Mouse (Mus musculus) ES-E14 (cell line): Measurements from ENCODE around the gene Cyp4a29. TPM values are rescaled to one million over a fixed set of nuclear protein-coding genes. Genes with fewer than 3 reads are reported as not detected.
"Not testable (repeated sequence)": the region's sequence is repeated elsewhere in the genome, so short reads cannot be mapped to it uniquely, and the experiment has no call there.

Experiments
- DNase-seq: peaks from one replicate; pipeline ENCODE4 v3.0.0-alpha.2; 2013; ENCODE audit warnings: low read depth, low spot score
- H3K27ac ChIP-seq: 2 replicates; pipeline ENCODE4 v1.5.1; 2012; ENCODE audit warnings: low read depth, mild to moderate bottlenecking, low read length, moderate library complexity, mixed read lengths; ENCODE audit not compliant: poor library complexity, insufficient read depth, severe bottlenecking
- H3K36me3 ChIP-seq: 2 replicates; pipeline ENCODE4 v1.6.1; 2012; ENCODE audit warnings: mild to moderate bottlenecking, low read length, moderate library complexity, mixed read lengths; ENCODE audit not compliant: control insufficient read depth, poor library complexity, insufficient read depth, severe bottlenecking
- H3K4me1 ChIP-seq, 2 experiments: fragments of 150-350 bp in 1 of 2; sonication (generic) in 1 of 2; 2 replicates each; pipeline ENCODE4 v1.6.1; 2012; ENCODE audit warnings: low read length in 2 of 2, mild to moderate bottlenecking in 1 of 2, mixed read lengths in 1 of 2; ENCODE audit not compliant: control insufficient read depth in 2 of 2, insufficient read depth in 2 of 2, poor library complexity in 1 of 2
- H3K4me3 ChIP-seq, 2 experiments: fragments of 150-350 bp in 1 of 2; sonication (generic) in 1 of 2; 2 replicates each; pipeline ENCODE4 v1.5.1; 2012; ENCODE audit warnings: low read length in 2 of 2, low read depth in 1 of 2, mild to moderate bottlenecking in 1 of 2, mixed read lengths in 1 of 2; ENCODE audit not compliant: insufficient read depth in 1 of 2, poor library complexity in 1 of 2, severe bottlenecking in 1 of 2
- H3K9ac ChIP-seq: 2 replicates; pipeline ENCODE4 v1.6.1; 2012; ENCODE audit warnings: low read depth, mild to moderate bottlenecking, low read length, mixed read lengths; ENCODE audit not compliant: poor library complexity, insufficient read depth, severe bottlenecking
- H3K9me3 ChIP-seq: fragments of 150-350 bp; sonication (generic); 2 replicates; pipeline ENCODE4 v1.6.1; 2012; ENCODE audit warnings: low read depth, mild to moderate bottlenecking, low read length; ENCODE audit not compliant: control insufficient read depth, insufficient read depth
- CHD2 ChIP-seq: IDR thresholded peaks from 2 replicates; pipeline ENCODE4 v1.6.1; 2014; ENCODE audit warnings: mild to moderate bottlenecking, low read depth, low read length, inconsistent platforms
- HCFC1 ChIP-seq: IDR thresholded peaks from 2 replicates; pipeline ENCODE4 v1.6.1; 2012; ENCODE audit warnings: low read length, inconsistent platforms, borderline replicate concordance; ENCODE audit not compliant: insufficient read depth
- MAFK ChIP-seq: IDR thresholded peaks from 2 replicates; pipeline ENCODE4 v1.6.1; 2014; ENCODE audit warnings: mild to moderate bottlenecking, low read depth, low read length, inconsistent platforms; ENCODE audit not compliant: insufficient read depth
- ZC3H11A ChIP-seq: IDR thresholded peaks from 2 replicates; pipeline ENCODE4 v1.6.1; 2012; ENCODE audit warnings: low read depth, mild to moderate bottlenecking, inconsistent platforms, low read length, borderline replicate concordance
- ZNF384 ChIP-seq: IDR thresholded peaks from 2 replicates; pipeline ENCODE4 v1.6.1; 2012; ENCODE audit warnings: low read depth, low read length, inconsistent platforms
- in situ Hi-C, 2 experiments: fragments of 600-800 bp; cut with MboI; formaldehyde crosslinking; loops; one replicate each; pipeline ENCODE4 v1.15.1; 2025; ENCODE audit warnings: low sequenced_read_pairs in 2 of 2, inconsistent platforms in 1 of 2; ENCODE audit not compliant: unreplicated experiment in 2 of 2
- total RNA-seq: library from RNA; depleted of rRNA; stranded (reverse); fragments of 300-350 nt; gene quantifications from 2 replicates; pipeline ENCODE4 v1.2.3, GENCODE M21; 2012; rRNA removed

The Cyp4a29 gene
- total RNA-seq, result not detected in 2 replicates

DNA sequence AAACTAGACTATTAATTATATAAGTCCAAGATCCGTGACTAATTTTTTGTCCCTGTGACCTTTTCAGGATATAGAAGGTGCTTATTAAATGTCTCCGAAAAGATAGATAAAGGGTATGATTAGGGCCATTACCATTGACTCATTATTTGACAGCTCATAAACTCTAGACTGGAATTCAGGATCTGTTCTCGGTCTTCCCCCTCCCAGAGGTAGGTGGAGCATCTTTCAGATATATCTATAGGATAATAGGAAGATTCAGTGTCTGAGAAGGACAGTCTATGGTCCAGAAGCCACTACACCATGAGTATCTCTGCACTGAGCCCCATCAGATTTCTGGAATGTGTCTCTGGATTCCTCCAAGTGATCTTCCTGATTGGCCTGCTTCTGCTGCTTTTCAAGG, at the start of gene Cyp4a29:
Gene Cyp4a29, plus strand, starts transcription at position 301 of the 400 bp plus-strand sequence.
- in situ Hi-C loops, result no loop called here
- H3K4me3 ChIP-seq, result no peak within 1 kb of the TSS
- no peak within 1 kb of the TSS for H3K27ac ChIP-seq
- TF ChIP-seq MAFK (no peak), CHD2 (no peak), HCFC1 (no peak), ZNF384 (no peak), ZC3H11A (no peak)
- no peaks in the 10 kb centered on the region for H3K4me1 ChIP-seq
- no peaks in the 10 kb centered on the region for H3K36me3 ChIP-seq
- no peaks in the 10 kb centered on the region for H3K9me3 ChIP-seq
- H3K9ac ChIP-seq, result no peak within 1 kb of the TSS
- no peak for DNase-seq

DNA sequence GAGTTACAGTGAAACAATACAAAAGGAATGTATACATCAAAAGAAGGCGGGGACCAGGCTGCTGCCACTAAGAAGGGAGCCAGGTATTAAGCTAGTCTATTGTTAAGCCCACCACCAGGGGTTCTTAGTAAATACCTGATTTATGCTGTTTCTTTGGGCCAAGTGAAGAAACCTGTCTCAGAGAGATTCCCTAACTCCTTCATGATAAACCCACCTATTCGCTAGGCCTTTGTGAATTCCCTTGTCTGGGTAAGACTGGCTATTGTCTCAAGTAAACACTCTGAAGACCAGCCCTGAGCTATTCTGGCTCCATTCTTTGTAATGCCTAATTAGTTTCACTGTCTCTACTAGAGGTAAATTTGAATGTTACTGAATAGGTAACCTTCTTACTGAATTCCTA, 9.0 kb upstream of the Cyp4a29 start:
- H3K36me3 ChIP-seq, H3K4me3 ChIP-seq, DNase-seq, H3K9me3 ChIP-seq, H3K4me1 ChIP-seq, H3K9ac ChIP-seq, in situ Hi-C loops: not testable (repeated sequence)
- peak overlapping the region; percentile 44; the same call in 1 of the 2 replicates for H3K27ac ChIP-seq

DNA sequence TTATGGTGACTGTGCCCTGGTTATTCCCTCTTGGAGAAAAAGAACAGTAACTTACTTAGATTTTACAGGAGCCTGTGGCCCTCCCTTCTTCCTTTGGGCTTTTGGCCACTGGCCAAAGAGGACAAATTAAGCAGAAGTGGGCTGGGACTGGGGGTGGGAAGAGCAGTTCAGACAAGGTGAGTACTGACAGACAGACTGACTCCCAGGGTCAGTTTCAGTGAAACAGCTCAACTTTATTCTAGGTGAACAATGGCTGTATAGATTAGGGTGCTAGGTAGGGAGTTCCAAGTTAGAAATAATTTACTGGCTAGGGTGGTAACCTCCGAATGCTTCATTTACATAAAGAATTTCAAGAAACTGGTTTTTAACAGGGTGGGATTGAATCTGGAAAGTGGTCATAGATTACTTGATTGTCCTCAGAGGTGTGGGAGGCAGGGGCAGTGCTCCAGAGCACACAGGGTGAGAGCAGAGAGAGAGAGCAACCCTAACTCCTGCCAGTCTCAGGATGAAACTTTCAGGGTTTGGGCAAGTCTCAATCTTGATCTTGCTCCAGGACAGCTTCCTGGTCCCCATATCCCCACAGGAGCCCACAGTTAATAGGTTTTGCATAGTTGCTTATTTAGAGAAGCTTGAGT, 5.3 kb upstream of the Cyp4a29 start:
- no peak overlapping the region for H3K27ac ChIP-seq
- H3K36me3 ChIP-seq, result no peaks in the 10 kb centered on the region
- in situ Hi-C loops, result no loop called here
- H3K9me3 ChIP-seq, result peaks cover 2% of the 10 kb centered on the region; the same call in 1 of the 2 replicates
- no peaks in the 10 kb centered on the region for H3K4me1 ChIP-seq
- no peak overlapping the region for H3K9ac ChIP-seq
- TF ChIP-seq ZC3H11A (no peak), CHD2 (no peak), HCFC1 (no peak), ZNF384 (no peak), MAFK (no peak)
- H3K4me3 ChIP-seq, result no peak overlapping the region
- DNase-seq, result no peak

GRCm38 (mm10) chr4:115264687-115265569, 23.0 kb downstream of the Cyp4a29 start:
- H3K4me3 ChIP-seq, H3K27ac ChIP-seq, H3K9ac ChIP-seq, H3K9me3 ChIP-seq, DNase-seq, H3K36me3 ChIP-seq, in situ Hi-C loops, H3K4me1 ChIP-seq: not testable (repeated sequence)

GRCm38 (mm10) chr4:115278215-115278982, 36.5 kb downstream of the Cyp4a29 start:
- H3K9me3 ChIP-seq, result not testable (repeated sequence)

More at GRCm38 (mm10) chr4:115278215-115278982, 36.5 kb downstream of the Cyp4a29 start:
- H3K36me3 ChIP-seq, H3K9ac ChIP-seq, DNase-seq, H3K4me1 ChIP-seq, H3K27ac ChIP-seq, H3K4me3 ChIP-seq, in situ Hi-C loops: not testable (repeated sequence)
